In the genomic region with DNA sequence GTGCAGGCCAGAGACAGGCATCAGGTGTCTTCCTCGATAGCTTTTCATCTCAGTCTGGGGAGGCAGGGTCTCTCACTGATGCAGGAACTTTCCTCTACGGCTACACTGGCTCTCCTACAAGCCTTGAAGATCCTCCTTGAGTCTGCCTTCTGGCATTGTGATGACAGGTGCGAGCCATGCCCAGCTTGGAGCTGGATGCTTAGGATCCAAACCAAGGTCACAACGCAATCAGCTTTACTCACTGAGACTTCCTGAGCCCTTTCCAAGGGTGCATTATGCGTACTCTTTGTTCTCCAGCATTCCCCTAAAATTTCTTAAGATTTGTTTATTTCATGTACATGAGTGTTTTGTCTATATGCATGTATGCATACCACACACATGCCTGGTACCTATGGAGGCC, we compare ENCODE assay signal across 30 mouse cellular contexts.
DNase-seq lines count a peak whose midpoint lies in the region; ATAC-seq and TF ChIP-seq lines count a peak whose summit lies in the region.
"Had no signal": no experiment of that assay in that cellular context is flagged by ENCODE, and none has a peak within 500 bp of the region (broad histone marks: within the 10 kb centered on the region; RNA-seq: fewer than 3 reads in every experiment).

No protein-coding gene starts in this region.

- intact Hi-C loops in heart, adult 2 months (cut with DNase I), result loop anchor here (10.0 kb wide), 1 partner anchor 841 kb away; no protein-coding TSS in a partner anchor

- 0 out of 2 replicates have a peak overlapping the region, but pooled peaks have one; percentile 14 for H3K27ac ChIP-seq in forebrain, embryonic 16.5 days (ENCODE audit: low read length)
- no peak overlapping the region for H3K27ac ChIP-seq in forebrain, embryonic 11.5 days (ENCODE audit: low read depth, low read length)
- H3K27ac ChIP-seq in heart, embryonic 13.5 days (replicated peaks), result peak overlapping the region; percentile 94
- no peak overlapping the region for H3K27ac ChIP-seq in heart, adult 2 months
- H3K27ac ChIP-seq in liver, adult 2 months (replicated peaks; ENCODE audit: insufficient read depth, low read depth, low read length), result peak overlapping the region; percentile 72
- H3K27ac ChIP-seq in liver, embryonic 12.5 days, result no peak overlapping the region
- H3K27ac ChIP-seq: embryonic facial prominence, embryonic 15.5 days; forebrain, embryonic 13.5 days; hindbrain, embryonic 10.5 days; hindbrain, postnatal 0 days; intestine, embryonic 15.5 days; layer of hippocampus, adult 2 months; left cerebral cortex, adult 2 months; limb, embryonic 15.5 days; liver, embryonic 15.5 days; macrophage; midbrain, embryonic 13.5 days; neural tube, embryonic 13.5 days; stomach, postnatal 0 days had no signal

- H3K4me2 ChIP-seq in forebrain, embryonic 16.5 days (ENCODE audit: low read length), result no peak overlapping the region
- no peak overlapping the region for H3K4me2 ChIP-seq in forebrain, embryonic 11.5 days (ENCODE audit: low read depth, low read length, severe bottlenecking)
- H3K4me2 ChIP-seq in heart, embryonic 13.5 days, result no peak overlapping the region
- no peak overlapping the region for H3K4me2 ChIP-seq in liver, embryonic 12.5 days
- H3K4me2 ChIP-seq: embryonic facial prominence, embryonic 15.5 days; forebrain, embryonic 13.5 days; intestine, embryonic 15.5 days; limb, embryonic 15.5 days; liver, embryonic 15.5 days; lung, embryonic 14.5 days; midbrain, embryonic 13.5 days; neural tube, embryonic 13.5 days had no signal

- H3K9ac ChIP-seq in forebrain, embryonic 16.5 days (replicated peaks; ENCODE audit: low read depth, low read length), result no peak overlapping the region
- no peak overlapping the region for H3K9ac ChIP-seq in forebrain, embryonic 11.5 days (ENCODE audit: low read length)
- H3K9ac ChIP-seq in heart, embryonic 13.5 days, result no peak overlapping the region
- H3K9ac ChIP-seq in heart, adult 2 months (ENCODE audit: low read depth, low read length), result no peak overlapping the region
- H3K9ac ChIP-seq in liver, adult 2 months (ENCODE audit: low read depth, low read length), result no peak overlapping the region
- no peak overlapping the region for H3K9ac ChIP-seq in liver, embryonic 12.5 days
- H3K9ac ChIP-seq: embryonic facial prominence, embryonic 15.5 days; forebrain, embryonic 13.5 days; intestine, embryonic 15.5 days; limb, embryonic 15.5 days; liver, embryonic 15.5 days; lung, embryonic 14.5 days; midbrain, embryonic 13.5 days; neural tube, embryonic 13.5 days had no signal

- peaks cover 4% of the 10 kb centered on the region for H3K79me2 ChIP-seq in heart, adult 2 months (replicated peaks; ENCODE audit: control insufficient read depth, insufficient read depth, low read length)
- peaks cover 43% of the 10 kb centered on the region; the same call in 1 of the 2 replicates for H3K79me2 ChIP-seq in liver, adult 2 months (ENCODE audit: control insufficient read depth, insufficient read depth, low read length)

- no peaks in the 10 kb centered on the region for H3K27me3 ChIP-seq in forebrain, embryonic 16.5 days (replicated peaks; ENCODE audit: control insufficient read depth, insufficient read depth, low read length)
- no peaks in the 10 kb centered on the region; the same call in 1 of the 2 replicates for H3K27me3 ChIP-seq in forebrain, embryonic 11.5 days (ENCODE audit: control insufficient read depth, insufficient read depth, low read length)
- no peaks in the 10 kb centered on the region for H3K27me3 ChIP-seq in heart, embryonic 13.5 days (replicated peaks)
- H3K27me3 ChIP-seq in heart, adult 2 months (ENCODE audit: control insufficient read depth, insufficient read depth, low read length), result no peaks in the 10 kb centered on the region
- no peaks in the 10 kb centered on the region for H3K27me3 ChIP-seq in liver, adult 2 months (ENCODE audit: control insufficient read depth, insufficient read depth, low read length)
- H3K27me3 ChIP-seq in liver, embryonic 12.5 days (replicated peaks), result no peaks in the 10 kb centered on the region
- H3K27me3 ChIP-seq: embryonic facial prominence, embryonic 15.5 days; forebrain, embryonic 13.5 days; intestine, embryonic 15.5 days; limb, embryonic 15.5 days; liver, embryonic 15.5 days; midbrain, embryonic 13.5 days; neural tube, embryonic 13.5 days; Patski had no signal

- no peak overlapping the region for H3K4me3 ChIP-seq in forebrain, embryonic 16.5 days (replicated peaks; ENCODE audit: low read length)
- no peak overlapping the region for H3K4me3 ChIP-seq in forebrain, embryonic 11.5 days (ENCODE audit: low read depth, low read length)
- H3K4me3 ChIP-seq in heart, embryonic 13.5 days, result no peak overlapping the region
- no peak overlapping the region for H3K4me3 ChIP-seq in heart, adult 2 months
- H3K4me3 ChIP-seq in liver, adult 2 months (ENCODE audit: insufficient read depth, low read depth, low read length), result no peak overlapping the region
- no peak overlapping the region for H3K4me3 ChIP-seq in liver, embryonic 12.5 days
- H3K4me3 ChIP-seq: embryonic facial prominence, embryonic 15.5 days; forebrain, embryonic 13.5 days; hindbrain, embryonic 10.5 days; intestine, embryonic 15.5 days; layer of hippocampus, adult 2 months; left cerebral cortex, adult 2 months; limb, embryonic 15.5 days; liver, embryonic 15.5 days; midbrain, embryonic 13.5 days; neural tube, embryonic 13.5 days had no signal

- TF ChIP-seq EP300 in heart, adult 2 months (IDR thresholded peaks at IDR 0.05; ENCODE audit: insufficient read depth, low read depth, low read length), result no peak

- no peak for ATAC-seq in forebrain, embryonic 16.5 days
- no peak for ATAC-seq in forebrain, embryonic 11.5 days (replicated peaks; ENCODE audit: low FRiP score)
- ATAC-seq in heart, embryonic 13.5 days (ENCODE audit: extremely low read depth, insufficient number of reproducible peaks, low FRiP score, low TSS enrichment), result no peak
- ATAC-seq in liver, embryonic 12.5 days, result no peak
- ATAC-seq: forebrain, embryonic 13.5 days; hindbrain, postnatal 0 days; intestine, embryonic 15.5 days; midbrain, embryonic 13.5 days; Patski had no signal

- peaks cover 83% of the 10 kb centered on the region for H3K4me1 ChIP-seq in forebrain, embryonic 16.5 days (replicated peaks; ENCODE audit: control insufficient read depth, insufficient read depth, low read length)
- H3K4me1 ChIP-seq in forebrain, embryonic 11.5 days (replicated peaks; ENCODE audit: control insufficient read depth, insufficient read depth, low read length), result peaks cover 21% of the 10 kb centered on the region
- H3K4me1 ChIP-seq in heart, embryonic 13.5 days, result peaks cover 93% of the 10 kb centered on the region
- H3K4me1 ChIP-seq in heart, adult 2 months (ENCODE audit: control insufficient read depth, insufficient read depth, low read length), result peaks cover 22% of the 10 kb centered on the region
- peaks cover 32% of the 10 kb centered on the region for H3K4me1 ChIP-seq in liver, adult 2 months (ENCODE audit: control insufficient read depth, insufficient read depth, low read length)
- no peaks in the 10 kb centered on the region for H3K4me1 ChIP-seq in liver, embryonic 12.5 days

- H3K9me3 ChIP-seq in forebrain, embryonic 16.5 days (ENCODE audit: control insufficient read depth, low read length), result no peaks in the 10 kb centered on the region
- no peaks in the 10 kb centered on the region for H3K9me3 ChIP-seq in forebrain, embryonic 11.5 days (ENCODE audit: control insufficient read depth, low read length)
- no peaks in the 10 kb centered on the region for H3K9me3 ChIP-seq in heart, embryonic 13.5 days
- H3K9me3 ChIP-seq in liver, embryonic 12.5 days (replicated peaks), result no peaks in the 10 kb centered on the region
- H3K9me3 ChIP-seq: embryonic facial prominence, embryonic 15.5 days; forebrain, embryonic 13.5 days; hindbrain, embryonic 10.5 days; intestine, embryonic 15.5 days; limb, embryonic 15.5 days; liver, embryonic 15.5 days; midbrain, embryonic 13.5 days; neural tube, embryonic 13.5 days had no signal

- no peak for DNase-seq in forebrain, embryonic 11.5 days (ENCODE audit: low spot score)
- DNase-seq in heart, adult 2 months, result no peak
- no peak for DNase-seq in liver, adult 2 months (ENCODE audit: extremely low read depth, low read depth, low spot score)
- no peak for DNase-seq in adrenal gland, adult (ENCODE audit: inconsistent age in 2 of 2, low spot score in 1 of 2)
- DNase-seq: adrenal gland, adult 2 months; adrenal gland, postnatal 36 days; cerebellum, adult 18-20 months; cerebellum, postnatal 10 days; kidney, postnatal 36 days; lung, embryonic 14.5 days; right cerebral cortex, postnatal 4 days; thymus, adult 18-20 months; thymus, postnatal 25 days had no signal

- 67% methylated on average over 5 of the region's 5 CpGs for WGBS in forebrain, embryonic 16.5 days
- 91% methylated on average over 5 of the region's 5 CpGs for WGBS in forebrain, embryonic 11.5 days
- 70% methylated on average over 5 of the region's 5 CpGs for WGBS in heart, embryonic 13.5 days
- WGBS in heart, adult 2 months, result 71% methylated on average over 5 of the region's 5 CpGs
- WGBS in liver, adult 2 months, result 88% methylated on average over 5 of the region's 5 CpGs
- 72% methylated on average over 5 of the region's 5 CpGs for WGBS in liver, embryonic 12.5 days (ENCODE audit: insufficient replicate concordance)

- H3K36me3 ChIP-seq in forebrain, embryonic 16.5 days (ENCODE audit: control insufficient read depth, insufficient read depth), result no peaks in the 10 kb centered on the region
- no peaks in the 10 kb centered on the region for H3K36me3 ChIP-seq in forebrain, embryonic 11.5 days (ENCODE audit: control insufficient read depth, insufficient read depth, low read length)
- H3K36me3 ChIP-seq in heart, embryonic 13.5 days, result peaks cover 3% of the 10 kb centered on the region; the same call in 1 of the 2 replicates
- peaks cover 21% of the 10 kb centered on the region for H3K36me3 ChIP-seq in heart, adult 2 months (ENCODE audit: control insufficient read depth, insufficient read depth, low read length)
- H3K36me3 ChIP-seq in liver, adult 2 months (ENCODE audit: control insufficient read depth, insufficient read depth, low read length), result no peaks in the 10 kb centered on the region
- no peaks in the 10 kb centered on the region for H3K36me3 ChIP-seq in liver, embryonic 12.5 days
- H3K36me3 ChIP-seq: embryonic facial prominence, embryonic 15.5 days; hindbrain, embryonic 10.5 days; intestine, embryonic 15.5 days; limb, embryonic 15.5 days; liver, embryonic 15.5 days; midbrain, embryonic 13.5 days; neural tube, embryonic 13.5 days had no signal

- no peak for TF ChIP-seq CTCF in heart, adult 2 months (IDR thresholded peaks at IDR 0.05)
- no peak for TF ChIP-seq CTCF in liver, adult 2 months (IDR thresholded peaks at IDR 0.05; ENCODE audit: low read depth, low read length)

- no peak for TF ChIP-seq POLR2A in heart, adult 2 months (IDR thresholded peaks at IDR 0.05; ENCODE audit: insufficient read depth, low read depth, low read length)
- TF ChIP-seq POLR2A in liver, adult 2 months (IDR thresholded peaks at IDR 0.05; ENCODE audit: extremely low read depth, insufficient read depth, low read length), result no peak

Comparison
In these comparisons a context has a peak if more than half of its experiments do, and no peak if none do; other contexts are left out.
1. H3K27ac ChIP-seq: peak in forebrain, embryonic 16.5 days (single experiment), heart, embryonic 13.5 days (single experiment) and liver, adult 2 months (single experiment); none in forebrain, embryonic 11.5 days (single experiment), heart, adult 2 months (single experiment) and liver, embryonic 12.5 days (single experiment).